Mouse (Mus musculus): ENCODE data around the gene Gstt1. TPM values are rescaled to one million over a fixed set of nuclear protein-coding genes. Genes with fewer than 3 reads are reported as not detected.
A peak's percentile ranks its signal among the peaks of the same experiment; 100 is the strongest.

Gstt1 gene
- polyA plus RNA-seq, 1 experiment = 31.7 TPM

- TF ChIP-seq POLR2A (IDR thresholded peaks at IDR 0.05; ENCODE audit: extremely low read depth, insufficient read depth, low read length) = no peak
- TF ChIP-seq CTCF (IDR thresholded peaks at IDR 0.05; ENCODE audit: extremely low read depth, insufficient read depth, low read length) = no peak
- peak overlapping the region; percentile 29 for H3K4me3 ChIP-seq (ENCODE audit: insufficient read depth, low read length)
- 0 out of 2 replicates have a peak overlapping the region, but pooled peaks have one; percentile 6 for H3K27ac ChIP-seq (ENCODE audit: insufficient read depth, low read length)
- no peaks in the 10 kb centered on the region for H3K4me1 ChIP-seq (ENCODE audit: control insufficient read depth, insufficient read depth, low read length)
Measured at GRCm38 (mm10) chr10:75834250-75834649, 35.9 kb upstream of the Gstt1 start.

- no peaks in the 10 kb centered on the region for H3K4me1 ChIP-seq (ENCODE audit: control insufficient read depth, insufficient read depth, low read length)
- TF ChIP-seq POLR2A (IDR thresholded peaks at IDR 0.05; ENCODE audit: extremely low read depth, insufficient read depth, low read length) = no peak
- TF ChIP-seq CTCF (IDR thresholded peaks at IDR 0.05; ENCODE audit: extremely low read depth, insufficient read depth, low read length) = no peak
- peak overlapping the region; percentile 29; the same call in 1 of the 2 replicates for H3K4me3 ChIP-seq (ENCODE audit: insufficient read depth, low read length)
- H3K27ac ChIP-seq (ENCODE audit: insufficient read depth, low read length) = no peak overlapping the region
Measured at GRCm38 (mm10) chr10:75833456-75834080, 35.2 kb upstream of the Gstt1 start.

GRCm38 (mm10) chr10:75832272-75832895 is 34.0 kb upstream of the Gstt1 start:
- Histone ChIP-seq H3K27ac (ENCODE audit: insufficient read depth, low read length) (no peak overlapping the region), H3K4me3 (ENCODE audit: insufficient read depth, low read length) (no peak overlapping the region), H3K4me1 (ENCODE audit: control insufficient read depth, insufficient read depth, low read length) (no peaks in the 10 kb centered on the region)
- peak; percentile 90 for TF ChIP-seq CTCF (IDR thresholded peaks at IDR 0.05; ENCODE audit: extremely low read depth, insufficient read depth, low read length)
- TF ChIP-seq POLR2A (IDR thresholded peaks at IDR 0.05; ENCODE audit: extremely low read depth, insufficient read depth, low read length) = no peak

- H3K27ac ChIP-seq (ENCODE audit: insufficient read depth, low read length) = no peak overlapping the region
- H3K4me3 ChIP-seq (ENCODE audit: insufficient read depth, low read length) = no peak overlapping the region
- TF ChIP-seq POLR2A (IDR thresholded peaks at IDR 0.05; ENCODE audit: extremely low read depth, insufficient read depth, low read length) (no peak), CTCF (IDR thresholded peaks at IDR 0.05; ENCODE audit: extremely low read depth, insufficient read depth, low read length) (no peak)
- H3K4me1 ChIP-seq (ENCODE audit: control insufficient read depth, insufficient read depth, low read length) = no peaks in the 10 kb centered on the region
Measured at GRCm38 (mm10) chr10:75830275-75830670, 31.9 kb upstream of the Gstt1 start.

- TF ChIP-seq CTCF (IDR thresholded peaks at IDR 0.05; ENCODE audit: extremely low read depth, insufficient read depth, low read length) (no peak), POLR2A (IDR thresholded peaks at IDR 0.05; ENCODE audit: extremely low read depth, insufficient read depth, low read length) (no peak)
- no peak overlapping the region for H3K4me3 ChIP-seq (ENCODE audit: insufficient read depth, low read length)
- H3K4me1 ChIP-seq (ENCODE audit: control insufficient read depth, insufficient read depth, low read length) = no peaks in the 10 kb centered on the region
- H3K27ac ChIP-seq (ENCODE audit: insufficient read depth, low read length) = no peak overlapping the region
Measured at GRCm38 (mm10) chr10:75829529-75830274, 31.3 kb upstream of the Gstt1 start.

- TF ChIP-seq CTCF (IDR thresholded peaks at IDR 0.05; ENCODE audit: extremely low read depth, insufficient read depth, low read length) (no peak), POLR2A (IDR thresholded peaks at IDR 0.05; ENCODE audit: extremely low read depth, insufficient read depth, low read length) (no peak)
- Histone ChIP-seq H3K27ac (ENCODE audit: insufficient read depth, low read length) (no peak overlapping the region), H3K4me3 (ENCODE audit: insufficient read depth, low read length) (no peak overlapping the region), H3K4me1 (ENCODE audit: control insufficient read depth, insufficient read depth, low read length) (no peaks in the 10 kb centered on the region)
Measured at GRCm38 (mm10) chr10:75828500-75828931, 30.1 kb upstream of the Gstt1 start.

- no peak overlapping the region for H3K27ac ChIP-seq (ENCODE audit: insufficient read depth, low read length)
Measured at GRCm38 (mm10) chr10:75827668-75828360, 29.4 kb upstream of the Gstt1 start.

GRCm38 (mm10) chr10:75824530-75824929 is 26.1 kb upstream of the Gstt1 start:
- Histone ChIP-seq H3K4me3 (ENCODE audit: insufficient read depth, low read length) (no peak overlapping the region), H3K27ac (ENCODE audit: insufficient read depth, low read length) (no peak overlapping the region), H3K4me1 (ENCODE audit: control insufficient read depth, insufficient read depth, low read length) (no peaks in the 10 kb centered on the region)
- no peak for TF ChIP-seq CTCF (IDR thresholded peaks at IDR 0.05; ENCODE audit: extremely low read depth, insufficient read depth, low read length)
- TF ChIP-seq POLR2A (IDR thresholded peaks at IDR 0.05; ENCODE audit: extremely low read depth, insufficient read depth, low read length) = no peak

More at GRCm38 (mm10) chr10:75827668-75828360, 29.4 kb upstream of the Gstt1 start:
- no peak overlapping the region for H3K4me3 ChIP-seq (ENCODE audit: insufficient read depth, low read length)
- H3K4me1 ChIP-seq (ENCODE audit: control insufficient read depth, insufficient read depth, low read length) = no peaks in the 10 kb centered on the region
- TF ChIP-seq CTCF (IDR thresholded peaks at IDR 0.05; ENCODE audit: extremely low read depth, insufficient read depth, low read length) = no peak
- TF ChIP-seq POLR2A (IDR thresholded peaks at IDR 0.05; ENCODE audit: extremely low read depth, insufficient read depth, low read length) = no peak

- TF ChIP-seq CTCF (IDR thresholded peaks at IDR 0.05; ENCODE audit: extremely low read depth, insufficient read depth, low read length) (no peak), POLR2A (IDR thresholded peaks at IDR 0.05; ENCODE audit: extremely low read depth, insufficient read depth, low read length) (no peak)
- H3K4me1 ChIP-seq (ENCODE audit: control insufficient read depth, insufficient read depth, low read length) = no peaks in the 10 kb centered on the region
- H3K27ac ChIP-seq (ENCODE audit: insufficient read depth, low read length) = no peak overlapping the region
- H3K4me3 ChIP-seq (ENCODE audit: insufficient read depth, low read length) = no peak overlapping the region
Measured at GRCm38 (mm10) chr10:75823782-75824181, 25.4 kb upstream of the Gstt1 start.
